Mouse (Mus musculus) heart, adult 2 months (tissue): ENCODE results near the gene Ppp3ca.

ENCODE experiments used
- CTCF ChIP-seq: fragments of 200-600 bp; IDR thresholded peaks from 2 replicates; pipeline ENCODE4 v1.8.1; 2022; ENCODE audit warnings: antibody characterized with exemption, mild to moderate bottlenecking, moderate library complexity
- EP300 ChIP-seq: fragments of 200-500 bp; IDR thresholded peaks from 2 replicates; pipeline ENCODE4 v1.6.1; 2011; ENCODE audit warnings: low read depth, low read length, control low read depth; ENCODE audit not compliant: insufficient read depth
- POLR2A ChIP-seq: fragments of 200-500 bp; IDR thresholded peaks from 2 replicates; pipeline ENCODE4 v1.6.1; 2011; ENCODE audit warnings: mild to moderate bottlenecking, low read depth, low read length, control low read depth; ENCODE audit not compliant: insufficient read depth

GRCm38 (mm10) chr3:136865176-136865859 is 195.4 kb downstream of the Ppp3ca start:
- TF ChIP-seq CTCF: no peak
- TF ChIP-seq POLR2A: no peak
- no peak for TF ChIP-seq EP300
